Mouse (Mus musculus): Measurements from ENCODE around the gene Zfhx3. TPM values are rescaled to one million over a fixed set of nuclear protein-coding genes. Genes with fewer than 3 reads are reported as not detected.

Zfhx3 gene
- total RNA-seq, 2 experiments from 2014 or later = 4.2 to 5.5 TPM

DNA sequence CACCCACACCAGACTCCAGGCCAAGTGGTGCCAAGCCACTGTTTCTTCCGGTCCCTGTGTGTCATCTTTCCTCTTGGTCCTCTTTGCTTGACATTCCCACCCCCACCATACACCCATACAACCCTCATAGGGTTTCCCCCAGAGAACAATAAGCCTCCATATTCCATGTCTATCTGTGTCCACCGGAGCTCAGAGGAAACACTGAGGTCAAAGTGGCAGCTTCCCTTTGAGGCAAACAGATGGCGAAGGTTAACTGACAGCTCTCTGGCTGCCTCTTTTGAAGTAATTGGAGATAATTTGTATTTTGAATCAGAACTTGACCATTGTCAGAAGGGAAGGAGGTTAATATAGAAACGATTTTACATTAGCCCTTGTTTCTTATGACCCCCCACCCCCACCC is 292.0 kb downstream of the Zfhx3 start:
- DNase-seq (ENCODE audit: low spot score in 2 of 2) = no peak

- DNase-seq (ENCODE audit: low spot score in 2 of 2) = no peak
Measured at GRCm38 (mm10) chr8:108236715-108237114, 294.3 kb downstream of the Zfhx3 start.

GRCm38 (mm10) chr8:108239531-108239930 is 297.1 kb downstream of the Zfhx3 start:
- peak in 1 of 2 experiments; percentile 10 for DNase-seq (ENCODE audit: low spot score in 2 of 2)

DNA sequence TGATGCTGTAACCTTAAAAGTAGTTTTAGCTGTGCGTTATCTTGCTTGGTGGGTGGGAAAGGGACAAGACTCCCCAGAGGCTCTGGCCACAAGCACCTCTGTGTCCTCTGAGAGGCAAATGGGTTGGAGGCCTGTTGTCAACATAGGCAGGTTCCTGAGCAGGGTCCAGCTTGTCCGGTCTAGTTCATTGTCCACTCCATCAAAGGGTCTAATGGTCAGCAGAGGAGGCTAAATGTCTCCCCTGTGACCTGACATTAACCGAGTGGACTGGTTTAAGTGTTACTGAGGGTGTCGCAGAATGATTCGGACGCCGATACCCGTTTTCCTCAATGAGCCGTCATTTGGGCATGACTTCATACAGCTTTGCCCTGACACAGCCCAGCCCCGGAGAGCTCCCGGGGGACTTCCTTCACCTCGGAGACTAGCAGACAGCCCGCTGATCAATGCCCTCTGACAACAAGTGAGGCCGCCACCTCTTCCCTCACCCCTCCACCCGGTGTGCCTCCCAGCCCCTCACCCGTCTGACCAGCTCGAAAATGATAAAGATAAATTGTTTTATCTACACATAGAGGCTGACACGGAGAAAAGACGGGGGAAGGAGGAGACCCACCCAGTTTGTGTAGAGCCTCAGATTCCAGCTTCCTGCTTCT is 298.7 kb downstream of the Zfhx3 start:
- no peak for DNase-seq (ENCODE audit: low spot score in 2 of 2)

GRCm38 (mm10) chr8:108243270-108243669 is 300.8 kb downstream of the Zfhx3 start:
- no peak for DNase-seq (ENCODE audit: low spot score in 2 of 2)

DNA sequence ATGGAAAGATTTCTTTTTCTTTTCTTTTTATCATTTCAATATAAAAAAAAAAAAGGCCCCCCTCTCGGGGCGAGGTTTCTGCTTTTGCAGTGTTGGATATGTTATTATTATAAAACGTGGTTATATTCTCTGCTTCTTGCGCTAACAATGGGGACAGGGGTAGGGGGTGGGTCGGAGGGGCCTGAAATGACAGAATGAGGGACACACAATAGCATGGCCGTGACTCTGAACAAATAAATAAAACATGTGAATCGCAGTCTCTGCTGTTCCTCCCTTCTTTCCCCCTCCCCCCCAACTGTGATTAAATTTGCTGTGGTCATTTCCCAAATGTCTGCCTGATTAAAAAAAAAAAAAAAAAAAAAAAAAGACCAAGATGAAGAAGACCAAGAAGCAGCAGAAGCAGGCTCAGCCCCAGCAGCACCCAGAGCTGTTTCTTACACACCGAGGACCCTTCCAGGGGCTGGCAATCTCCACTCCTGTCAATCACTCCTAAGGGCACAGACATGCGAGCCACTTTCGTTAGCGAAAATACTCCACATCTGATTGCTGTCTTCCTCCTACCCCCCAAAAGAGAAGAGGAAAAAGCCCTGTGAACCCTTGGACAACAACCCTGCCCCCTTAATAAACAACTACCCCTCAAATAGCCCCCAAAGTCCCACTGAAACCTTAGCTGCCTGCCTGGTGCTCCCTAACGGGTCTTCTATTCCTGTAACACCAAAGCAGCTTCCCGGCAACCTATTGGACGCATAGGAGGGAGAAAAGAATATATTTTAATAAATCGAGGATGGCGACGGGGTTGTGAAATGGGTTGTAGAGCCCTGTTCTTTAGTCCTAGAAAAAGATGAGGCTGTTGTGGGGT is 302.4 kb downstream of the Zfhx3 start:
- DNase-seq (ENCODE audit: low spot score in 2 of 2) = no peak

GRCm38 (mm10) chr8:108245575-108245974 is 303.1 kb downstream of the Zfhx3 start:
- no peak for DNase-seq (ENCODE audit: low spot score in 2 of 2)

DNA sequence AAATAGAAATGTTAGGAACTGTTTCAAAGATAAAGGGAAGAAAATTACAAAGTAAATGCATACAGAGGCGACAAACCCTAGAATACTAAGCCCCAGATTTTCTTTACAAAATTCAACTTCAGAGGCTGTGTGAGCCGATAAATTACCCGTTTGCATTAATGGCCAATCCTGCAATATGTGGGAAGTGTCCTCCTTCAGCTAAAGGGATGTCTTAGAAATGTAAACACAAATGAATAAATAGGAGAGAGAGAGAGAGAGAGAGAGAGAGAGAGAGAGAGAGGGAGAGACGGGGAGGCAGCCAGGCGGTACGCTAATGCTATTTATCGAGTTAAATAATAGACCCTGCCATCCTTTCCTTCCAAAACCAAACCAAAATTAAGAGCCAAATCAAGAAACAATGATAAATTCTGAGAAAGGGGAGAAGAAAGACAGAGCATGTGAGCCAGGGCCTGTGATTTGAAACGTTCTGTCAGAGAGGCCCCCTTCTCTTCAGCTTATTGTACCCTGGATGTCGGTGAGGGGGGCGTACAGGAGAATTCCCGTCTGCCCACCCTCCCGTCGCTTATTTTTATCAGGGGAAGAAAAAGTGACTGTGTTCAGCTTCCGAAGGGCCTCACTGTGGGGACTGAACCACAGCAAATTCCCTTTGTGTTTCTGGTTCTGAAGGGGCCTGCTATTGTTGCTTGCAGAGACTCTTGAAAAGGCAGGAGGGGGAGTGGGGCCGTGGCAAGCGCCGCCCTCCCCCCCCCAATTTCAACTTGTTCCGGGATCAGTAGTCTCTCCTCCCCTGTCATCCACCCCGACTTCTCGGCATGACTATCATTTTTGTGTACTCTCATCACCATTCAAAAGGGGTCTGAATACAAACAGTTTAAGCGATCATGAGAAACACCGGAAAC is 303.8 kb downstream of the Zfhx3 start:
- DNase-seq (ENCODE audit: low spot score in 2 of 2) = no peak

DNA sequence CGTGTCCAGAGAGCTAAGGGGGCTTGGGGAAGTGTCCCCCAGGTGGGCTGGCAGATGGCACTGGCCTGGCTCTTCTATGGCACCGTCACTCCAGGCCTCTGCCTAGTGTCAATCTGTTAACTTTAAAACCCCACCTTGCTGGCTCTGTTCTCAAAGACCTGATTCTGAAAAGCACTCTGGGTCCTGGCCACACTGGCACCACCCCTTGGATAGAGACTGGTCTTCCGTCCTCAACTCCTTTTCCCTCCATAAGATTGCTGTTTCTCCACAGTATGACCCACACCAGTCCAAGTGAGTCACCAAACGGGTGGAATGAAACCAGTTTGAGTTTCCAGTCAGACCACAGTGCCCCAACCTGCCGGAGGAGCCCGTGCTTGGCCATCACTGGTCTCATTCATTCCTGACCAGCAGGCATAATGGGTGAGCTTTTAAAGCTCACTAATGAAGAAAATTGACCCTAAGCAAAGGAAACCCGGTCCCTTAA is 304.5 kb downstream of the Zfhx3 start:
- no peak for DNase-seq (ENCODE audit: low spot score in 2 of 2)

DNA sequence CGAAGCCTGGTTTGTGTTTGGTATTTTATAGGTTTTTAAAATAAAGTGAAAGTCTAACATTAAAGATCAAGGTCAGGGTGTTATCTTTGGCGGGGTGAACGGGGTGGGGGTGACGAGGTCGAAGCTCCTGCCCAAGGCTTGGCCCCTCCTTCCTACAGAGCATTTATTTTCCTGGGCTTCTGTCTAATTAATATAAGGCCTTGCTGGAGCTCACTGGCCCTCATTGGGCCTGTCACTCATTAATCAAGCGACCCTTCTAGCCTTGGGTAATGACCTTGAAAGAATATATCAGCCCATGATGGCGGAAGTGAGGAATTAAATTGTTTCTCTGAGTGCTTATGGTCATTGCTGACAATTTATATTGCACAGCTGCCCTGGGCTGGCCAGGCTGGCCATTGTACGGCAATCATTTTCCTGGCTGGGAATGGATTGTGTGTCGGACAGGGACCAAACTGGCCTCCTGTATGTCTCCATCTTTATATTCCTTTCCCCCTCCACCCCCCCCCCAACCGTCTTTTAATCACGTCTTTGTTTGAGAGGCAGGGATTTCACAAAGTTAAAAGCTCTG is 322.2 kb downstream of the Zfhx3 start:
- DNase-seq (ENCODE audit: low spot score in 2 of 2) = no peak

DNA sequence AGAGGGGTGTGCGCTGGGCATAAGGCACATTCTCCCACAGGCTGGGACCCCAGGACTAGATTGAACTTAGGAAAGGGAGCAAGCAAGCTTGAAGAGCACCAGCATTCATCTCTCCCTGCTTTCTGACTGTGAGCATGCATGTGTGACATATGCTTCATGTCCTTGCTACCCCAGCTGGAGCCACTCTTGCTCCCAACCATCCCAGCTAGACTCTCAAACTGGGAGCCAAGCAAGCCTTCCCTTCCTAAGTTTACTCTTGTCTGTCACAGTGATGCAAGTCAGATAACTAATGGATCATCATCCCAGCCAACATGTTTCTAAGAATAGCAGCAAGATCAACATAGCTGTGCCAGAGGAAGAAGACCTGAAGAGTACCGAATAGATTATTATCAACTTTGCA is 335.5 kb downstream of the Zfhx3 start:
- no peak for DNase-seq (ENCODE audit: low spot score in 2 of 2)

- DNase-seq (ENCODE audit: low spot score in 2 of 2) = peak in 1 of 2 experiments; percentile 2
Measured at GRCm38 (mm10) chr8:108281981-108282380, 339.5 kb downstream of the Zfhx3 start.

DNA sequence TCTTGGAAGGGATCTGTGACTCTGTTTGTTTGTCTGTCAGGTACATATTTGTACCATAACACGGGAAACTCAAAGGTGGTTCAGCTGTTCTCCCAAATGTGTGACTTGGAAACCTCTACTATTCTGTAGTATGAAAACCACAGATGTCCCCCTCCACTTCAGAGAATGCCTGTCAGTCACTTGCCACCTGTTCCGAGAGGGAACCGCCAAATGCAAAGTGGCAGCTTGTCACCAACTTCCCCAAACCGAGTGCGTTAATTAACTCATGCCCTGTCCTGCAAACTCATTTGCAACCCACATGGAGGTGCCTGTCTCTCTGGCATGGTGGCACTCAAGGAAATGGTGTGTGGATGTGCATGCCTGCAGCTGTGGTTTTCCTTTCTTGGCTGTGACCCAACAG is 343.7 kb downstream of the Zfhx3 start:
- DNase-seq (ENCODE audit: low spot score in 2 of 2) = no peak

DNA sequence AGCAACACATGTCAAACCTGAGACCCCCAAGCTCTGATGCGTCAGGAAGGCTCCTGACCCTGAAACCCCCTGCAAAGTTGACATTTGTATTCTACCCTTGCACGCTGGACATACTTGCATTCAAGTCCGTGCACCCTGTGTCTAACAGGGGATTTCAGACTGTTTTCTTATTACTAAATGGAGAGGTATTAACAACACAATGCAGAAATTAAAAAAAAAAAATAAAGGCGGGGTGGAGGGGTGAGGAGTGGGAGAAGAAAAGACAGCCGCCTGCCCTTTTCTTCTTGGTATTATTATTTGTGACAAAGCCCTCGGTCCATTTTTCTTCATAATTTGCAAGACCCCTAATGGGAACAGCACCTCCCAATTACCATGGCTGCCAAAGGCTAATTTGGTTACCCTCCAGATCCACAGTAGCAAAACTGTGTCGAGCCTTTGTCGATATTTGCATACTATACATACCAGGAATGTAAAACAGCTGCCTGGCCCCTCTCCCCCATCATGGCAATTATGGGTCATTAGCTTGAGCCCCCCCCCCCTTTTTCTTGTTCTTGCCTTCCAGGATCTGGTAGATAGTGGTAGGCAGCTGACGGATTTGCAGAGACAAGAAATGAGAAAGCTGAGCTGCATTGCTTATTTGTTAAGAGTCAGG is 358.6 kb downstream of the Zfhx3 start:
- DNase-seq (ENCODE audit: low spot score in 2 of 2) = no peak

DNA sequence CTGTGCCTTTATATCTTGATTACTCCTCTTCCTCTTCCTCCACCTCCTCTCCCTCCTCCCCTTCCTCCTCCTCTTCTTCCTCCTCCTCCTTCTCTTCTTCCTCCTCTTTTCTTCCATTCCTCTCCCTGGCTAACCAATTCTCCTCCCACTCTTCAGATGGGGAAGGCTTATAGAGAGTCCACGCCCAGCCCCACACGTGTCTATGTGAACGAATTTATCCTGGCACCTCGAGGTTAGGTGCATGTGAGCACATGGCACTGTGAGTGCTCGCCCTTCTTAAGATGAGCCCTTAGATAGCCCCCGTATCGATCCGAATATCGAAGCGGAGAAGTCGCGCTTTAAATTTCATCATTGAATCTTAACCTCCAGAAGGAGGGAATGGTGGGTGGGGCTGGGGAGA is 359.2 kb downstream of the Zfhx3 start:
- no peak for DNase-seq (ENCODE audit: low spot score in 2 of 2)

DNA sequence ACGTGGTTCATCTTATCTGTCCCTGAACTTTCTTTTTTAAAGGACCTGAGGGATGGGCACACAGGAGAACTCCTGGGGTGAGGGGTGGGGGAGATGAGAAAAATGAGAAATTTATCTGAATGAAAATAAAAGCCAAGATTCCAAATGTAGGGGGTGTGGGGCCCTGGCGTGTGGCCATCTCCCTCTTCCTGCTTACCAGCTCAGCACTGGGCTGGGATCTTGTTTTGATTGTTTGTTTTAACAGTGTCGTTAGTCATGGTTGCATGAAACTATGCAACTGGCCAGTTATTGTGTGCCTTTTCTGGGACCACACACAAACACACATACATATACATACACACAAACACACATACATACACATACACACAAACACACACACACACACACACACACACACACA is 362.9 kb downstream of the Zfhx3 start:
- no peak for DNase-seq (ENCODE audit: low spot score in 2 of 2)

GRCm38 (mm10) chr8:108309525-108310246 is 367.2 kb downstream of the Zfhx3 start:
- DNase-seq (ENCODE audit: low spot score in 2 of 2) = no peak

DNA sequence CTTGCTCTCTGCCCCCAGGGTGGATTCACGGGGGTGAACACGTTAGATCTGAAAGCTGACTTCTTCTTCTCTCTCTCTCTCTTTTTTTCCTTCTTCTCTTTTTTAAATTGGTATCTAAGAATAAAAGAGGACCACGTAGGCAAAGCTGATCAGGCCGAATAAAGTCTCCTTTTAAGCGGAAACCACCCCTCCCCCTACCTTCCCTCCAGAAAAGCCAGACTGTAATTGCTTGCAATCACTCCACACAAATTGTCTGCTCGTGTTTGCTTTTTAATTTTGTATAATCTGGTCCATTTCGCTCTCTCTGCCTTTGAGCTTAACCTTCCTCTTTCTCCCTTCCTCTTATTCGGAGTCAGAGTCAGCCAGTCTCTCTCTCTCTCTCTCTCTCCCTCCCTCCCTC is 372.6 kb downstream of the Zfhx3 start:
- DNase-seq (ENCODE audit: low spot score in 2 of 2) = no peak

DNA sequence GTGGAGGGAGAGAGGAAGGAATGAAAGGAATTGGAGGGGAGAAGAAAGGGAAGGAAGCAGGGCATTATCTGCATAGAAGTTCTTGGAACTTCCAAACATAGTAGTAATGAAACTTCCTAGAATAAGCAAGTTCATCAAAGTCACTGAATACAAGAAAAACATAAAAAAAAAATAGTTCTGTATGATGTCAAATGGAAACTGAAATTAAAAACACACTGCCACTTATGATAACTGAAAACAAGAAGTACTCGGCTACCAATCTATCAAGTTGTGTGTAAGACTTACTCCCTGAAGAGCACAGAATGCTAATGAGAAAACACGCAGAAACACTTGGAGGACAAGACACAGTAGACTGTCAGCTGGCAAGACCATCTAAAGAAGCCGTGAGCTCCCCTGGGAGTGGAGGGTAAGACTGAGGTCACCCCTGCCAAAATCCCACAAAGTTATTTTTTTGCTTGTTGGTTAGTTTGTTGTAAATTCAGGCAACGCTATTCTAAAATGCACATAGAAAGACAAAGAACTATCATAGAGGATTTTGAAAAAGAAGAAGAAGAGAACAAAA is 375.2 kb downstream of the Zfhx3 start:
- DNase-seq (ENCODE audit: low spot score in 2 of 2) = no peak

GRCm38 (mm10) chr8:108327711-108328110 is 385.3 kb downstream of the Zfhx3 start:
- DNase-seq (ENCODE audit: low spot score in 2 of 2) = no peak
